Mouse (Mus musculus): Measurements from ENCODE around the gene Ifna6.

The Ifna6 gene

GRCm38 (mm10) chr4:88845334-88845733, 18.1 kb downstream of the Ifna6 start:
- DNase-seq (ENCODE audit: low read depth), result peak; percentile 61

- DNase-seq (ENCODE audit: low read depth), result no peak
Measured at GRCm38 (mm10) chr4:88849698-88850097, 22.5 kb downstream of the Ifna6 start, which contains the start of gene Ifna1. Gene Ifna1, plus strand, starts transcription at chr4:88850087.

- no peak for DNase-seq (ENCODE audit: low read depth)
Measured at GRCm38 (mm10) chr4:88851026-88851763, 24.0 kb downstream of the Ifna6 start.

- DNase-seq (ENCODE audit: low read depth), result peak; percentile 54
Measured at GRCm38 (mm10) chr4:88859214-88859613, 32.0 kb downstream of the Ifna6 start.

- peak; percentile 39 for DNase-seq (ENCODE audit: low read depth)
Measured at GRCm38 (mm10) chr4:88863309-88863708, 36.1 kb downstream of the Ifna6 start.

GRCm38 (mm10) chr4:88864599-88864998, 37.4 kb downstream of the Ifna6 start:
- peak; percentile 98 for DNase-seq (ENCODE audit: low read depth)

GRCm38 (mm10) chr4:88865011-88865569, 37.9 kb downstream of the Ifna6 start:
- DNase-seq (ENCODE audit: low read depth), result peak; percentile 96

GRCm38 (mm10) chr4:88867366-88867925, 40.2 kb downstream of the Ifna6 start:
- peak; percentile 93 for DNase-seq (ENCODE audit: low read depth)

- peak; percentile 91 for DNase-seq (ENCODE audit: low read depth)
Measured at GRCm38 (mm10) chr4:88867926-88868911, 41.0 kb downstream of the Ifna6 start.

- peak; percentile 78 for DNase-seq (ENCODE audit: low read depth)
Measured at GRCm38 (mm10) chr4:88872691-88873090, 45.5 kb downstream of the Ifna6 start.

- DNase-seq (ENCODE audit: low read depth), result no peak
Measured at GRCm38 (mm10) chr4:88875435-88876095, 48.3 kb downstream of the Ifna6 start.

GRCm38 (mm10) chr4:88876520-88876919, 49.3 kb downstream of the Ifna6 start:
- DNase-seq (ENCODE audit: low read depth), result peak; percentile 61

All from 416B (cell line).